Mouse (Mus musculus) kidney, adult 2 months (tissue): ENCODE measurements around the gene Etv3.

Source experiments
- CTCF ChIP-seq: fragments of 200-500 bp; conservative IDR thresholded peaks from 2 replicates; pipeline ENCODE4 v1.5.1; 2011; ENCODE audit warnings: low read depth, mild to moderate bottlenecking, control low read depth, low read length, moderate library complexity, mixed read lengths; ENCODE audit not compliant: insufficient read depth, insufficient read length
- POLR2A ChIP-seq: fragments of 200-500 bp; IDR thresholded peaks from one replicate; pipeline ENCODE4 v1.6.1; 2011; ENCODE audit warnings: low read depth, low read length, control low read depth

DNA sequence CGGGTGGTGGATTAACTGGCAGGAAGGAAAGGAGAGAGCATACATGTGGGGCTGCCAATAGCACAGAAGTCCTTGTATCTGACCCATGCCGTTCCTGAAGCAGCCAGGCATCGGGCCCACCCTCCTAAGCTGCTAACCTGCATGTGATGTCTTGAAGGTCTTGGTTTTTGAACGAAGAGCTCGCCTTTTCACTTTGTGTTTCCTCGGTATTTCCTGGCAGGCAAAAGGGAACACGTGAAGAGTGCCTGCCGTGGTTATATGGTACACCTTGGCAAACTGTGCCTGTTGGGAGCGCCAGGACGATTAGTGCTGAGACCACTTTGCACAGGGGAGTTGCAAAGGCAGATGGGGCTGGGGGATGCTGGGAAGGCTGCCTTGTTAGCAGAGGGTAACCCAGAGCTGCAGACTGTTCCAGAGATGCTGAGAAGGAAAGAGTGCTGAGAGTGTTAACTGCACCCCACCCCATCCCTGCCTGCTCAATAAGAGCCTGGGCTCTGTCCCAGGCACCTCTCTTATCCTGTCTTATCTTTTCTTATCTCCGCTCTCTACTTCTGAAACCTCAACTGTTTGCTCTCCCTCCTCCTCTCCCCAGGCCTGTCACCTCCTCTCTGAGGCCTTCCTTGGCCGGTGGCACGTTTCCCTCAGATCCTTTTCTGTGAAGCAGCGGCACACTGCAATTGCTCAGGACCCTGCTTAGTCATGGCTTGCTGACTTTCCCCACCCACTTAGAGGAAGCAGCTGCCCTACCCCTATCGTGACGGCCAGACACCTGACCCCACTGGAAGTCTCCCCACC lies 13.0 kb upstream of the Etv3 start:
- TF ChIP-seq CTCF (no peak), POLR2A (no peak)
